ENCODE assay signal across 8 mouse cellular contexts in genomic region chr5:109923261-109924071, GRCm38 (mm10). TPM values are rescaled to one million over a fixed set of nuclear protein-coding genes. Genes with fewer than 3 reads are reported as not detected.
DNase-seq lines count a peak whose midpoint lies in the region; ATAC-seq lines count a peak whose summit lies in the region.
"Not testable (repeated sequence)": the region's sequence is repeated elsewhere in the genome, so short reads cannot be mapped to it uniquely, and the experiment has no call there.

Gm15446 (plus strand) TSS chr5:109923400.

- H3K27ac ChIP-seq in heart, embryonic 10.5 days: peak within 1 kb of the TSS; percentile 56; the same call in 1 of the 2 replicates
- H3K27ac ChIP-seq in kidney, embryonic 15.5 days: peak within 1 kb of the TSS; percentile 72; the same call in 1 of the 2 replicates

- H3K9me3 ChIP-seq in heart, embryonic 10.5 days; kidney, embryonic 15.5 days (replicated peaks): not testable (repeated sequence)

- H3K27me3 ChIP-seq in heart, embryonic 10.5 days (ENCODE audit: insufficient read depth, poor library complexity, severe bottlenecking); kidney, embryonic 15.5 days: not testable (repeated sequence)

- H3K9ac ChIP-seq in kidney, embryonic 15.5 days: peak within 1 kb of the TSS; percentile 38

- DNase-seq in B cell, adult 2 months: peak; percentile 82 to 83
- DNase-seq in brain, adult 2 months (ENCODE audit: low read depth, low spot score): peak; percentile 94
- DNase-seq in heart, embryonic 10.5 days (ENCODE audit: low spot score): peak; percentile 94
- peak; percentile 85 for DNase-seq in liver
- DNase-seq in spleen, postnatal 4 days (ENCODE audit: low spot score in 2 of 2): peak; percentile 83 to 90

- H3K36me3 ChIP-seq in heart, embryonic 10.5 days; kidney, embryonic 15.5 days: not testable (repeated sequence)

- peak; percentile 100 for ATAC-seq in erythroblast, adult 5-6 weeks (replicated peaks; ENCODE audit: low FRiP score, poor library complexity, severe bottlenecking)
- peak; percentile 100 for ATAC-seq in kidney, embryonic 15.5 days (replicated peaks; ENCODE audit: low FRiP score)
- peak; percentile 99 for ATAC-seq in monocyte, adult 5-6 weeks (replicated peaks; ENCODE audit: insufficient number of reproducible peaks, low FRiP score, low TSS enrichment, poor library complexity, severe bottlenecking)

- H3K4me1 ChIP-seq in heart, embryonic 10.5 days; kidney, embryonic 15.5 days: not testable (repeated sequence)

- H3K4me2 ChIP-seq in kidney, embryonic 15.5 days: peak within 1 kb of the TSS; percentile 57

- H3K4me3 ChIP-seq in heart, embryonic 10.5 days: peak within 1 kb of the TSS; percentile 63
- peak within 1 kb of the TSS; percentile 63 for H3K4me3 ChIP-seq in kidney, embryonic 15.5 days (replicated peaks)

- WGBS in heart, embryonic 10.5 days: under 1% methylated on average over 22 of the region's 22 CpGs
- WGBS in kidney, embryonic 15.5 days: under 1% methylated on average over 22 of the region's 22 CpGs

RNA-seq across cellular contexts. Expression of gene Gm15446, which starts in this region (rescaled TPM):
- 0.38 and 1.5 TPM in 2 replicates for total RNA-seq in erythroblast, adult 5-6 weeks (2015; ENCODE audit: low replicate concordance)
- 1.5 and 57.6 TPM in 2 replicates for total RNA-seq in erythroblast, adult 5-6 weeks (2017; ENCODE audit: low replicate concordance)
- 0.40 and 0.59 TPM in 2 replicates for polyA plus RNA-seq in heart, embryonic 10.5 days (2016; fragmentation: Nextera tagmentation; extraction: Ambion mirVana)
- 0.66 and 0.98 TPM in 2 replicates for polyA plus RNA-seq in kidney, embryonic 15.5 days (2015; fragmentation: Nextera tagmentation; extraction: Ambion mirVana)
- 14.0 to 34.6 TPM (median 17.2 TPM) in 3 replicates for total RNA-seq in monocyte, adult 5-6 weeks (2017)

Comparison
In these comparisons a context has a peak if more than half of its experiments do, and no peak if none do; other contexts are left out.
1. Peak in every context shown above with its lines: DNase-seq, ATAC-seq, H3K4me3 ChIP-seq and H3K27ac ChIP-seq.
2. Peak in DNase-seq, H3K4me3 ChIP-seq and H3K27ac ChIP-seq in heart, embryonic 10.5 days; RNA of the gene not detected or under 1 TPM.
3. Peak in ATAC-seq, H3K4me3 ChIP-seq, H3K27ac ChIP-seq, H3K9ac ChIP-seq and H3K4me2 ChIP-seq in kidney, embryonic 15.5 days; RNA of the gene not detected or under 1 TPM.